Mouse (Mus musculus) monocyte, adult 2 months (primary cell): Measurements from ENCODE around the gene Elf3.
"Not testable (repeated sequence)": the region's sequence is repeated elsewhere in the genome, so short reads cannot be mapped to it uniquely, and the experiment has no call there.

Experiments used
- DNase-seq, 2 experiments: peaks; one replicate each; pipeline ENCODE4 v3.0.0; 2022; ENCODE audit warnings: low spot score in 2 of 2, low read depth in 1 of 2

The Elf3 gene

DNA sequence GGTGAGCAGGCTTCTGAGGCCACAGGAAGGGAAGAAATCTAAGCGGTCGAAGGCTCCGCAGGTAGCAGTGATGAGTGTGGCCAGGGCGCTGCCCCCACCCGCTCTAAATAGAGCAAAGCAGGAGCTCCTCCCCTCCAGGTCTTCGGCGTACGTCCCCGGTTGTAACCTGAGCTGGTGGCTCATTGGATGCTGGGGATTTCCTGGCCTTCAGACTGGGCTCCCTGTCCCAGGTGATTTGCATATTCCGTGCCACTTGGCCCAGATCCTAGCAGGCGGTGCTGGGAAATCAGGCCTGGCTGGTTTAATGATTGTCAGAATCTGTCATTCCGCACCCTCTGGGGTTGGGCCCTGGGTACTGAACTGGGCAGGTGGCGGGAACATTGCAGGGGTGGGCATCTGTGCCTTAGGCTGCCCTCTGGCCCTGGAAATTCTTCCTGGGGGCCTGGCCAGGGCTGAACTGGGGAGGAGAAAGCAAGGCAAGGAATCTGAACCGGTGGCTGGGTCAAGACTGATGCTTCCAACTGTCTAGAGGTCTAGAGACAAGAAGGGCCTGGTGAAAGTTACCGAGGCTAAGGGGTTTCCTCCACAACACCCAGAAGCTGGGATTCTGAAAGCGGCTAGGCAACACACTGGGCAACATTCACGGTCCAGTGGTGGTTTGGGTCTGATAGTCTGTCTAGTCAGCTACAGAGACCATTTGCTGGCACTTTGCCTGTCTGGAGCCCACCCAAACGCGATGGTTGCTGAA is at the start of gene Elf3:
Gene Elf3, minus strand, starts transcription at position 189 of the 748 bp plus-strand sequence.
- DNase-seq: no peak

DNA sequence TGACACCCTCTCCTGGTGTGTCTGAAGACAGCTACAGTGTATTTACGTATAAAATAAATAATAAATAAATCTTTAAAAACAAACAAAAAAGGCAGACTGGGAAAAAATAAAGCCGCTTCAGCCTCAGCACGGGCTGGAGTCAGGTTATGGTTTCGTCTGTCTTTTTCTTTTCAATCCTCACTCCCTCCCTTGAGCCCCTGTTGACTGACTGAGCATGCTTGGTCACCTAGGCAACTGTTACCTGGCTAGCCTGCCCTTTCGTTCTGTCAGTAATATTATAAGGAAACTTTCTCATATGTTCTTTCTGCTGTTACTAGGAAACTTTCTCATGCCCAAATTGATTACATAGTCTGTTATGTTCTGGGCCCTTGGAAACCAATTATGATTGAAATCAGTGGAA is 32.5 kb upstream of the Elf3 start:
- DNase-seq: no peak

DNA sequence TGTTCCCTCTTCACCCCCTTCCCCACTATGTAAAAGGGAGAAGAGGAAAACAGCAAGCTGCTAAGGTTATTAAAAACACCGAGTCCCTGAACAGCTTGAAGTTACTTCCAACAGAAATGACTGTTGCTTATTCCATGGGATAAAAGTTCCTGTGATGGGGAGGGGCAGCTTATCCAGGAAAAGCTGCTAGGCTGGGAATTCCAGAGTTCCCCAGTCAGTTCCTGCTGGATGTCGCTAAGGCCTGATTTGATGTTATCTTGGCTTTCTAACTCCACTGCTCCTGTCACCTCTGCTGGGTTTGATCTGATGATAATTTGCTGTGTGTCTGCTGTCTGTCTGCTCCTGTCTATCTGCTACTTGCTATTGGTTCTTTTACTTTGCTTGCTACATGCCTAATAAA is 27.9 kb upstream of the Elf3 start:
- DNase-seq: no peak

DNA sequence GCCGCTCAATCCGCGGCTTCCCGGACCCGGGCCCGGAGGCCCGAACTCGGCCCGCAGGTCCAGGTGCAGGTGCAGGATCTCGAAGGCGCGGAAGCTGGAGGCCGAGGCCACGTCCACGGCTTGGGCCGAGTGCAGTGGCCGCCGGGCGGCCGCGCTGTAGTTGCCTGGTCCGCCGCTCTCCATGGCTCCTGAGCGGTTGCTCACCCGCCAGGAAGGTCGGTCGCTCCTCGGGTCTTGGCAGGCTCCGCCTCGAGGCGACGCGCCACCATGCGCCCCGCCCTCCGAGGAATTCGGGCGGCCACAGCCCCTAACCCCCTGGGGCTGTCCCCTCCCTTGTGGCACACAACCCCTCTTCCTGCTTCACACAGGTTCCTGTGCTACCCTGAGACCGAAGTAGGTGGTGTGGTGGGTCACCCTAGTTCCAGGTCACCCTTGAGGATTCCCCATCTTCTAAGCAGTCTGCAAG is 25.5 kb upstream of the Elf3 start, which contains the start of gene Rnpep:
Gene Rnpep, minus strand, starts transcription at position 259 of the 466 bp plus-strand sequence.
- peak in 1 of 2 experiments; percentile 26 for DNase-seq

DNA sequence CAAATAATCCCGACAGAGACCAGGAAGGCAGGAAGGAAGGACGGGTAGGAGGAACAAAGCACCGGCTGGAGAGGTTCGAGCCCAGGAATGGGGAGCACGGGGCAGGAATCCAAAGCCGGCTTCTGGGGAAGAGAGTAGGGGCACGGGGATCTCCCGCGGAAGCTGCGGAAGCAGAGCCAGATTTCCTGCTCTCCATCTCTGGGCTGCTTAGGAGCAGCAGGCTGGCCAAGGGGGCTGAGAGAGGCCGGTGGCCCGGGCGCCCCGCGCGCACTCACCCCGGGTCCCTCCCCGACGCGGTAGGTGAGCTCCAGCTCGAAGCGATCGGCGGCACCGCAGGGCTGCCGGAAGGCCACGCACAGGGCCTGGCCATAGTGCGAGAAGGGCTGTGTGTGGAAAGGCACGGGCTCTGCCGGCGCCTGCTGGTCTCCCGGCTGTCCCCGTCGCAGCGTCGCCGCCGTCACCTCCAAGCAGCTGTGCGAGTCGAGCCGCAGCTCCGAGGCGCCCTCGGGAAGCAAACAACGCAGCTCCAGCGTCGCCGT is 25.0 kb upstream of the Elf3 start:
- no peak for DNase-seq

DNA sequence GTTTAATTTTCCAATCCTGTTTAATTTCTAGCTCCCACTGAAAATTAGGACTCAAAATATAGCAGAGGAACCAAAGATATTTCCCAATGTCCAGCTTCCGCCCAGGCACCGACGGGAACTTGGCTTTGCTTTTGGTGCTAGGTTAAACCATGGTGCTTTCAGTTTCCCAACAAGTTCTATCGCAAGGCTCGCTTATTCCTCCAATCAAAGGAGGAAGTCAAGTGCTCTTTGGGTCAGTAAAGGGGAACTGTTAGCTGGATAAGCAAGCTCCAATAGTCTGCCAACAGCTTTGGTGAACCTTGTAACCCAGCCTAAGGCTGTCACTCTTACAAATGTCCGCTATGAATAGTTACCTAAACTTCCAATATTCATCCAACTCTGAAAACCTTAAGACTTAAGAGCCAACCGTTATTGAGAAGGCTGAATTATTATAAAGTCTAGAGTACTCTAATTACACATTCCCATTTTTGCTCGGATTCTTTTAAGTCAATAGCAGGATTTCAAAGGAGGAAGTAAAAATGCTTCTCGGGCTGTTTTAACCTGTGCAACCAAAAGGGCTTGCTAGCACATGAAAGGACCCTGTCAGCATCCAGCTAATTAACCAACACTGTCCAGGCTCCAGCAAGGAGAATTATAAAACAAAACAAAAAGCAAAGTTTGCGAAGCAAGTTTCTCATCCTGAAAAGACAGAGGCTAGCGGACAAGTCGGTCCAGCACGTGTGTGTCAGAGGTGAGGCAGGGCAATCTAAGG is 24.3 kb upstream of the Elf3 start:
- peak; percentile 59 to 62 for DNase-seq

DNA sequence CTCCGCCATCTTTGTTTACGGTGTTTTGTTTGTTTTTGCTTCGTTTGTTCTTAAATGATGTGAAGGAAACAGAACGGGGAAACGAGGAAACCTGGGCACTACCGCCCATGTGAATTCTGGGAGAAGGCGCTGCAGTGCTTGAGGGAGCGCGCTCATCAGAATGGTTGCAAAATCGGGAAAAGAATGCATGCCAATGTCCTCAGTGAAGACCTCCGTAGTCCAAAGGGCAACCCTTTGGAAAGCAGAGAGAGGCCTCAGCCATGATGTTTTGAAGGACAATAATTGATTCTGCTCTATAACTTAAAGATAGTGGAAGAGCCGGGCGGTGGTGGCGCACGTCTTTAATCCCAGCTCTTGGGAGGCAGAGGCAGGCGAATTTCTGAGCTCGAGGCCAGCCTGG is 23.5 kb upstream of the Elf3 start:
- no peak for DNase-seq

DNA sequence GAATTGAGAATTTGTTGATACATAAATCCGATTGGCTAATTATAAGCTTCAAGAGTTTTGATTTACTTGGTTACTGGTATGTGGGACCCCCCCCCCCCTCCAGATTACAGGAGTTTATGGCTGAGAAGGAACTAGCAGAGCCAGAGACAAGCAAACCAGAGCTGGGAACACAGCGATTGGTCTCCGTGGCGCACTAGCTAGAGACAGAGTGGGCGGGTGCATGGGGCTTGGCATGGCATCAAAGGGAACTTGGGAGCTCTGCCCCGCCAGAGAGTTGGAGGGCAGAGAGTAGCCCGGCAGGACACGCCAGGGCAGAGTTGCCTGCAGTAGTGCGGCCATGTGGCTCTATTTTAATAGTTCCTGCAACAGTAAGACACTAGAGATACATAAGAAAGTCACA is 22.3 kb upstream of the Elf3 start:
- no peak for DNase-seq

DNA sequence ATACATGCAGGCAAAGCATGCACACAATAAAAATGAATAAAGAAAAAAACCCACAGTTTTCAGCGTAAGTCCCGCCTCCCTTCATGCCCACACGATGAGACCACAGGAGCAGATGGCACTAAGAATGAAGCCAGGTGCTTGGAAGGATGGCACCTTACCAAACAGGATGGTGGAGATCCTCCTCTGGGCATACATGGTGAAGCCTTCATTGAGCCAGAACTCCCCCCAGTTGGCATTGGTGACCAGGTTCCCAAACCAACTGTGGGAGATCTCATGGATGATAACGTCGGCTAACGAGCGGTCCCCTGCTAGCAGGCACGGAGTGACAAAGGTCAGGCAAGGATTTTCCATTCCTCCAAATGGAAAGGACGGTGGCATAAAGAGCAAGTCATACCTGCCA is 13.0 kb upstream of the Elf3 start:
- no peak for DNase-seq

DNA sequence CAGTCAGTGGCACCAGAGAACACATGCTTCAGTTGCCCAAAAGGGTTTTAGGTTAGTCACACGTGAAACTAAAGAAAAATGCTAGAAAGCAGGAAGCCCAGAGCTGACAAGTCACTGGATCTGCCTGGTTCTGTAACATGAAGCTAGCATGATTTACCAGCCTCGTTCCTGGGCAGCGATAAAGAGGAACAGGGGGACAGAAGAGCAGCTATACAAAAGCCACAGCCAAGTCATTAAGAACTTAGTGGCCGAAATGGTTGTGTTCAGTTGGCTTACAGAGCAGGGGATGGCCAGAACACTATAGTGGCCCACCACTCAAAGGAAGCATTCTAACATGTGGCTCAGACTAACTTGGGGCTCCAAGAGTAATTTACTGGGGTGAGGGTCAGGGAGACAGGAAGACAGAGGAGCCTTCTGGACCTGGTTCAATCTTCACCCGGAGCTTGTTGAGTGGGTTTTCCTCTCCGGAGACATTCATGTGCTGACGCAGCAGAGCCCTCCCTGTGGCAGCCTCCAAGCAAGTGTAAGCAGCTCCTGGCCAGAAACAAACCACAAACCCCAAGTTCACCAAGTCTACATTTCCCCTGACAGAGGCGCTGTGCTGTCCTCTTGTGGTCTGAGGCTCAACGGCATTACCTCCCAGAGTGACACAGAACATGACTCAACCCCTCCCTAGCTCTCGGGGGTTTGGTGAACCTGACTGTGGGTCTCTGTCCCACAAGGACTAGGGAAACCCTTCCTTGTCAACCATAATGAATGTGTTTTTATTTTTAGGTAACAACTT is 9.5 kb upstream of the Elf3 start:
- no peak for DNase-seq

DNA sequence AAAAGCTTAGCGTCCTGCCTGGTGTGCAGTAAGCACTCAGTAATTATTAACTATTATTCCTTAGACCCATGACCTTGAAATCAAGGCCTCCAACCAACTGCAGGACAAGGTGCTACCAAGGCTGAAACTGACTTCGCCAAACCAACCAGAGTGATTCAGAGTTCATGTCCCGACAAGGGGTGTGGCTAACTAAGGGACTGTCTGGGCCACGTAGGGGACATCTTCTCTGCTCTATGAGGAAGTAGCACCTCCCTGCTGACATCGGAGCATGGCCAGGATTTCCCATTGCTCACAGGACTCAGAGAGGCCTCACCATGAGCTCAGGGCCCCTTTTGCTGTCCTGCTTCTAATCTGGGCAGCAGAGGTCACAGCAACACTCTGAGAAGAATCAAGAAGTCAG is 7.5 kb upstream of the Elf3 start:
- peak; percentile 42 to 48 for DNase-seq

DNA sequence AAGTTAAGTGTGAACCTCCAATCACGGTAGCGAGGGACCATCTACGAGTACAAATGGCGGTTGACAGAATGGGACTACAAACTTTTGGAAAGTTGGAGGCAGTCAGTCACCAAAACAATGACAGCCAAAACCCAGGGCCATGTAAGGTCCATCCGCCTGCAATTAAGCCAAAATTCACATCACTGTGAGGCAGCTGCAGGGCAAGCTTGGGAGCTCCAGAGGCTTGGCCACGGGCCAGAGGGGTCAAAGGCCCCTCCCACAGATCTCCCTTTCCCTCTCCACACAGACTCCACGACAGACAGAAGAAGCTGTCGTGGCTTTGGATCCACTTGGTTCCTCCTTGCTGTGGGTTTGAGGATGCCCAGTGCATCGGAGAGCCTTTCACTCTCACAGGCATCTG is 4.9 kb upstream of the Elf3 start:
- DNase-seq: no peak

DNA sequence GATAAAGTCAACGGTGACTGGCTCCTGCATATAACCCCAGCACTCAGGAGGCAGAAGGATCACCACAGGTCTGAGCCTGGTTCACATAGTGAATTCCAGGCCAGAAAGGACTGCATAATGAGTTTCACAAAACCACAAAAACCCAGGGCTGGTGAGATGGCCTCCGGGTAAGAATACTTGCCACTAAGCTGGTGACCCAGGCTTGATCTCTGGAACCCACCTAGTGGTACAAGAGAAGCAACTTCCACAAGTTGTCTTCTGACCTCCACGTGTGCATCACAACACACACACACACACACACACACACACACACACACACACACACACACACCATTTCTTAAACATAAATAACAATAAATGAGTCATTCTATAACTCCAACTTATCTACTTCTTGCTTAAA is 4.0 kb upstream of the Elf3 start:
- no peak for DNase-seq

DNA sequence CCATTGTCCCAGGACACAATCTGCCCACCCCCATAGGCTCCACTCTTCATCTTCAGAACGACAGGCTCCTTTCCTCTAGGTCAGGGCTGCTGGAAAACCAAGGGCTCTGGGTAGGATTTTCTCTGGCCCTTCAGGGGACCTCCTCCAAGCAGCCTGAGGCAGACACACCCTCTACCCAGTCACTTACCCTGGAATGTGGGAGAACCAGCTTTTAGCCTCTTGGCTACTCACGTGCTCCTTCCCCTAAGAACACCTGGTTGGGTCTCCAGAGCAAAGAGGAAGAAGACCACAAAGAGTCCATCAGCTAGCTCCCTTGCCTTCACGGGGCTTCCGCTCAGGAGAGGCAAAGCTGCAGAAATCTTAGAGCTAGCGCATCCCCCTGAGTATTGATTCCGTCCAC is 2.6 kb upstream of the Elf3 start:
- no peak for DNase-seq

DNA sequence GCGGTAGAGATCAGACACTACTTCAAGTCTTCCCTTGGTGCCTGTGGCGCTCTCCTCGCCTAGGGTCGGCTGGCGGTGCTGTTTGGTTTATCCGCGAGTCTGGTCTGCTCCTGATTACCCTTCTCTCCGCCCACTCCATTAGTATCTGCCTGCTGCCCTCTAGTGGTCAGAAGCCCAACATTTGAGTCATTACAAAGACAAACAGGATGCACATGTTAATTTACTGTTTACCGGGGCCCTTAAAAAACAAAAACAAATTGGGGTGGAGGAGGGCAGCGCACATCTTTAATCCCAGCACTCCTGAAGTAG is 714 bp upstream of the Elf3 start:
- DNase-seq: peak in 1 of 2 experiments; percentile 37

DNA sequence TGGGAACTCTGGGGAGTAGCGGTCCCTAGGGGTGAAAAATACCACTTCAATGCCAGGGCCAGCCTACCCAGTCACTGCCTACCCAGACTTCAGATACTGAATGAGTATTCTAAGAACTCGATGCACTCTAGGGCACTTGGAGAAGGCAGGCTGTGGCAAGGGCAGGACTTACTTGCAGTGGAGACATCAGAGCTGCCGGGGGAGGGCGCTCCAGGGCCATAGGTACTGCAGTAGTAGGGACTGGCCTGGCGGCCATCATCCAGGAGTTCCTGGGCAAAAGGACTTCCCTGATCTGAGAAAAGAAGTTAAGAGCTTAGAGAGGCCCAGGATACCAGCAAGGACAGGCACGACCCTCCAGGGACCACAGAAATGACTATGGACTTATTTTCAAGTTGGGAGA is 2.1 kb downstream of the Elf3 start:
- DNase-seq: no peak

DNA sequence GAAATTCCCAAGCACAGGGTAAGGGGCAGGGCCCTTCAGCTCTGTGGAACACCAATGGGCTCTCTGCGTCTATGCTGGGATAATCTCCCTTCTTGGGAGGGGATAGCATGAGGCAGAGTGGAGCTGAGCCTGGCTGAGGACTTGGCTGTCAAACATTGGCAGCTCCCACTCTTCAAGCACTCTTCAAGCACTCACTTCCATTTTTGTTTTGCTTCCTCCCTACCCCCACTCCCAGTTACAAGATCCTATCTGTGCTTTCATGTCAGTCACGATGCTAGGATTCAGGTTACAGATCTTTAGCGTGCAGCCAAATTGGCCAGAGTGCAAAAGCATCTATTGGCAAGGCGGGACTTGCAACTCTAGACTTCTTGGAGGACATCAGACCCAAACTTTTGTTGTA is 5.5 kb downstream of the Elf3 start:
- DNase-seq: no peak

DNA sequence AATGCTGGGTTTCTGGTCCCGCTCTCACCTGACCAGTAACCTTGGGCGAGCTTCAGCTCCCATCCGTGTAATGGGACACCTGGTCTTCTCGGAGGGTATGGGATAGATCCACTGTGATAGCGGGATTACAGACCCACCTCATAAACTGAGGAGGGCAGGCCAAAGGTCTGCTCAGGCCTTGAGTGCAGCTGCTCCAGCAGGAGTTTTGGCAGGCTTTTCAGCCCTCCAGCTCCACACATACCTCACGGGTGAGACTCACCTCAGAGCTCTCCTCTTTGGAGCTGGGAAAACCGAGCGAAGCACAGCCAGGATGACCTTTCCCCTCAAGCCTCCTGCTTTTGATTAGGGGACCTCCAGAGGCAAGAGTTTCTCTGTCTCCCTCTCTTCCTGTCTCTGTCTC is 7.0 kb downstream of the Elf3 start:
- no peak for DNase-seq

DNA sequence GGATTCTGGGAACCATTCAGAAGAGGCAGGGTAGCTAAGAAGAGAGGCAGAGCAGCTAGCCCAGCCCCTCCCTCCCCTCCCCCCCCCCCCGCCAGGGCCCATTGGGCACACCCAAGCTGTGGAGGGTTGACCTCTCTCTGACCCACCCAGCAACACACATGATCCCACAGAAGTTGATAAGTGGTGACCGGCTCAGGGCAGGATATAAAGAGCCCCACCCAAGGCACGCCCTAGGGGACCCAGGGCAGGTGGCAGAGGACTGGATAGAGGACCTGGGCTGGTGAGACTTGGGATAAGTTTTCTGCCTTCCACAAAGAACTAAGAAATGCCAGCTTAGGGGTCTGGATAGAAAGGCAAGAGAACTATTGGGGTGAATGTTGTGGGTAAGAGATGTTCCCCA is 7.7 kb downstream of the Elf3 start:
- no peak for DNase-seq

DNA sequence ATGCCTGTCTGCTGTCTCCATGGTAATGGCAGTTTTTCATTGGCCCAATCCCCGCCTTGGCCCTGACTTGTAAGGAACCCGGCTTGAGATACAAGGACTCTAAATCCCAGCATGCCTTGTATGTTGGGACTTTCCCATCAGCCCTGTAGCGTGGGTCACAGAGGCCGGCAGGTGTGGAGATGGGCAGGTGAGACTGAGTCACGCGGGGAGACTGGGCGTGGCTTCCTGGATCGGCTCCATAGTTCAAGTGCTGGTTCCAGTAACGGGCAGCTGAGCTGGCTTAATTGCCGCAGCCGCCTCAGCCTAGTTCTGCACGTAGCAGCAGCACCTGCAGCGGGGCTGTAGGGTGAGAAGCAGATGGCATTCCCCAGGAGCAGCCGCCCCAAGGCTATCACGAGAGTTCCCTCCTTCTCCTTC is 9.9 kb downstream of the Elf3 start:
- no peak for DNase-seq

DNA sequence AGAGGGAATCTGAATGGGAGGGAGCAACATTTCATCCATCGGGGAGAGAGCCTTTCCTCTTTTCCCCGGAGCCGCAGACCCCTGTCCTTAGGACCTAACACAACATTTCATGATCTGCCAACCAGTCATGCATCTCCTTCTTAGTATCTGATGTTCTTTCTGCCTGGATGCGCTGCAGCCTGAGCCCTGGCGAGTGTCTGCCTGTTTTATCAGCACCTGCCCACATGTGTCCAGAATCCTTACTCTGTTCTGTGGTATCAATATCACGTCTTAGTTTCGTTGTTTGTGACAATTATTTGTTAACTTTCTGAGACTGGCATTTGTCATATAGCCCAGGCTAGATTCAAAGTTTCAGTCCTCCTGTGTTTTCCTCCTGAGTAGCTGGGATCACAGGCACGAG is 14.4 kb downstream of the Elf3 start:
- no peak for DNase-seq

DNA sequence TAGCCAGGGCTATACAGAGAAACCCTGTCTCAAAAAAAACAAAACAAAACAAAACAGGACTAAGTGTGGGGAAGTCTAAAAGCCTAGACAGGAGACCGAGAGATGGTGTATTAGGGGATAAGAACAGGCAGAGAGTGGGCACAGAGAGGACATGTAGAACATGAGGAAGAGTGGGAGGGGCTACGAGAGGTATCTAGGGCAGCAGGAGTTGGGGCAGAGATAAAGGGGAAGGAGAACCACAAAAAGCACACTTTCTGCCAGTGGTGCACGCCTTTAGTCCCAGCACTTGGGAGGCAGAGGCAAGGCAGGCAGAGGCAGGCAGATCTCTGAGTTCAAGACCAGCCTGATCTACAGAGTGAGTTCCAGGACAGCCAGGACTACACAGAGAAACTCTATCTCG is 18.2 kb downstream of the Elf3 start:
- not testable (repeated sequence) for DNase-seq
